Mouse (Mus musculus) lung, adult 2 months (tissue): ENCODE data around the gene Ddx20. TPM values are rescaled to one million over a fixed set of nuclear protein-coding genes. Genes with fewer than 3 reads are reported as not detected.

Experiments
- DNase-seq: peaks from one replicate; pipeline ENCODE4 v3.0.0; 2022
- H3K4me1 ChIP-seq: fragments of 200-500 bp; 2 replicates; pipeline ENCODE4 v1.6.1; 2011; ENCODE audit warnings: low read length; ENCODE audit not compliant: control insufficient read depth, insufficient read depth
- H3K4me3 ChIP-seq: fragments of 200-500 bp; replicated peaks from 2 replicates; pipeline ENCODE3; 2011; ENCODE audit warnings: low read depth, mild to moderate bottlenecking, control low read depth, low read length; ENCODE audit errors: extremely low read depth
- CTCF ChIP-seq: fragments of 200-500 bp; IDR thresholded peaks from 2 replicates; pipeline ENCODE4 v1.5.1; 2011; ENCODE audit warnings: mild to moderate bottlenecking, low read length, control low read depth; ENCODE audit not compliant: insufficient read depth
- POLR2A ChIP-seq: fragments of 200-500 bp; IDR thresholded peaks from 2 replicates; pipeline ENCODE4 v1.6.1; 2011; ENCODE audit warnings: low read depth, mild to moderate bottlenecking, control low read depth, low read length, borderline replicate concordance; ENCODE audit errors: extremely low read depth
- WGBS: fragments of 180-500 bp; shearing (Covaris S2); methylation state at CpG from one replicate; pipeline ENCODE4 v1.1.7; 2018; 5-methylcytosine and 5-hydroxymethylcytosine counted together
- polyA plus RNA-seq: library from polyadenylated mRNA; depleted of rRNA; stranded (reverse); fragments of >200 nt; gene quantifications from 2 replicates; pipeline ENCODE4 v1.2.3, GENCODE M21; 2012; rRNA removed

Ddx20 gene
- polyA plus RNA-seq, 1 experiment = 11.6 TPM

GRCm38 (mm10) chr3:105653544-105654380 is 33.6 kb downstream of the Ddx20 start:
- WGBS = 72% methylated on average over 13 of the region's 13 CpGs
- H3K4me1 ChIP-seq = no peaks in the 10 kb centered on the region
- TF ChIP-seq CTCF (no peak), POLR2A (no peak)
- H3K4me3 ChIP-seq = no peak overlapping the region
- no peak for DNase-seq

- H3K4me3 ChIP-seq = no peak overlapping the region
- 61% methylated on average over 8 of the region's 8 CpGs for WGBS
- DNase-seq = no peak
- TF ChIP-seq CTCF (no peak), POLR2A (no peak)
- H3K4me1 ChIP-seq = no peaks in the 10 kb centered on the region
Observed at GRCm38 (mm10) chr3:105648889-105649567, 38.3 kb downstream of the Ddx20 start.

GRCm38 (mm10) chr3:105643566-105643965 is 43.8 kb downstream of the Ddx20 start:
- no peak overlapping the region for H3K4me3 ChIP-seq
- 73% methylated on average over 5 of the region's 5 CpGs for WGBS
- H3K4me1 ChIP-seq = no peaks in the 10 kb centered on the region
- no peak for DNase-seq
- no peak for TF ChIP-seq POLR2A
- no peak for TF ChIP-seq CTCF

- 20% methylated on average over 1 of the region's 1 CpGs for WGBS
- DNase-seq = peak; percentile 19
Observed at GRCm38 (mm10) chr3:105642186-105642585, 45.2 kb downstream of the Ddx20 start.

GRCm38 (mm10) chr3:105633021-105633420 is 54.4 kb downstream of the Ddx20 start:
- Histone ChIP-seq H3K4me1 (no peaks in the 10 kb centered on the region), H3K4me3 (no peak overlapping the region)
- DNase-seq = no peak
- WGBS = 82% methylated on average over 3 of the region's 3 CpGs
- no peak for TF ChIP-seq CTCF
- TF ChIP-seq POLR2A = no peak

More at GRCm38 (mm10) chr3:105642186-105642585, 45.2 kb downstream of the Ddx20 start:
- Histone ChIP-seq H3K4me3 (no peak overlapping the region), H3K4me1 (no peaks in the 10 kb centered on the region)
- TF ChIP-seq POLR2A = no peak
- TF ChIP-seq CTCF = peak; percentile 56

- 44% methylated on average over 2 of the region's 2 CpGs for WGBS
- Histone ChIP-seq H3K4me3 (no peak overlapping the region), H3K4me1 (no peaks in the 10 kb centered on the region)
- no peak for TF ChIP-seq POLR2A
- TF ChIP-seq CTCF = no peak
- DNase-seq = no peak
Observed at GRCm38 (mm10) chr3:105632296-105632695, 55.1 kb downstream of the Ddx20 start.

Other genes starting within 250 kb of the Ddx20 start
- 1.6 and 1.7 TPM in 2 replicates for gene Kcnd3, start 235.2 kb downstream of the Ddx20 start, polyA plus RNA-seq
- gene Inka2, start 17.0 kb upstream of the Ddx20 start, polyA plus RNA-seq = 5.7 and 7.6 TPM in 2 replicates
- 8.2 and 18.1 TPM in 2 replicates for gene Rap1a, start 113.8 kb upstream of the Ddx20 start, polyA plus RNA-seq
- 0.84 and 1.2 TPM in 2 replicates for gene Adora3, start 183.3 kb upstream of the Ddx20 start, polyA plus RNA-seq
- gene Tmigd3, start 183.3 kb upstream of the Ddx20 start, polyA plus RNA-seq = 1.3 and 2.2 TPM in 2 replicates
- 2.3 and 3.7 TPM in 2 replicates for gene I830077J02Rik, start 245.1 kb upstream of the Ddx20 start, polyA plus RNA-seq